Mouse (Mus musculus) monocyte, adult 2 months (primary cell): ENCODE results near the gene 9230104L09Rik.

Experiments
- DNase-seq, 2 experiments: peaks; one replicate each; pipeline ENCODE4 v3.0.0; 2022; ENCODE audit warnings: low spot score in 2 of 2, low read depth in 1 of 2

Gene 9230104L09Rik

DNA sequence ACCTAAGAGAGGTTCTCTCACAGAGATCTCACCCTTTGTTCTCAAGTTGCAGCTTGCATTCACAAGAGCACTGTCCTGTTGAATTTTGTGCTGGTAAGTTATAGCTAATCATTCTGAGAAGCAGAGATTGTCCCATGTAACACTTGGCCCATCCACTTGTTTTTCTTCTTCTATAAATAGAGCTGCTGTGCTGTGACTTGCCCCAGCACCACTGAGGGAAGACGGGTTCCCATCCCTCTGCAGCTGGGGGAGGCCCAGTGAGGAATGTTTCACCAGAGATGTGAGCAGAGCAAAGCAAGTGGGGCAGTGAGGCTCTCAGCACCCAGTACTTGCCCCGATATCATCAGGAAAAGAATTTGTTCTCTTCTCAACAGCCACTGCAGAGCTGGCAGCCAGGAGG, at the start of gene 9230104L09Rik:
TSS of gene 9230104L09Rik (minus strand) at position 73 of the 400 bp plus-strand sequence.
- no peak for DNase-seq

DNA sequence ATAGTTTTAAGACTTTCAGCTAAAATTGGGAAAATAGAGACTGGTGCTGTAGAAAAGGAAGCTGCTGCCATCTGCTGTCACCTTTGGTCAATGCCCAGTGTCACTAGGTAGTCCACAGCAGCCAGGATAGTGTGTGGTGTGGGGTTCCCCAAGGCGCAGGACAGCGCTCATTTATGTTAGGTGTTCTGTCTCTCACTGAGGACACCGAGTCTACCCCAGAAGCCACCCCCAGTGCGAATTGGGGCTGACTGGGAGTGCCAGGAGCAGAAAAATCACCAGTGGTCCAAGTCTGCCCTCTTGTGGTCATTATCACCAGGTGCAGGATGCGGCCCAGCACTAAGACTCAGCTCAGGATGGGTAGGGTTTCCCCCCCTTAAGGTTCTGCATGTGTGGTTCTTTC, 37.4 kb upstream of the 9230104L09Rik start:
- peak; percentile 13 to 40 for DNase-seq

DNA sequence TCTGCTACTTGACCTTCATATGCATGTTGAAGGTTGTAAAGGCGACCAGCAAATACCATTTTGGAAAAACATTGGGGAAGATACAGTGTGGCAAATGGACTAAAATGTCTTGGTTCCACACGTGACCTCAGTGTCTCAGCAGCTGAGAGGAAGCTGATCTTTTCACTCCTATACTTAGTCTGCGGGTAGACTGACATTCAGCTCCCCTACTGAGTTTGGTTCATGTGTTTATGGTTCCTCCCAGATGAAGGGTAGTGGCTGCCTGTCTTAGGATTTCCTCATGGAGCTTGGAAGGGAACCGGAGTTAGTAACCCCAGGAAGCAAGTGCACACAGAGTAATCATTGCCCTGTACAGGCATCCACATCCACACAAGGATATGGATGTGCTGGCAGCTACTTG, 35.5 kb upstream of the 9230104L09Rik start:
- no peak for DNase-seq

DNA sequence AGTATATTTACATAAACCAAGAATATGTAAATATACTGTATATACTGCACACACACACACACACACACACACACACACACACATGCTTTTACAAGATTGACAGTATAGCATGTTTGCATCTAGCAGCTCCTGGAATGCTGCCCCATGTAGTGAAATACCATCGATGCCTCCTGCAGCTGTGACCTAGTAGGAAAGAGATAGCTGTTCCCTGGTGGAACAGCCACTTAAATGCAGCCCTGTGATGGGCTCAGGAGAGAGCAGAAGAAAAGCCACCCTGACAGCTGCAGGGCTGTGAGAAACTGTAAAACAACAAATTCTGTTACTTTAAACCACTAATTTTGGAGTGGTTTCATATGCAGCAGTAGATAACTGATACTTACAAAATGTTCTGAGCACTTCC, 31.4 kb upstream of the 9230104L09Rik start:
- no peak for DNase-seq

DNA sequence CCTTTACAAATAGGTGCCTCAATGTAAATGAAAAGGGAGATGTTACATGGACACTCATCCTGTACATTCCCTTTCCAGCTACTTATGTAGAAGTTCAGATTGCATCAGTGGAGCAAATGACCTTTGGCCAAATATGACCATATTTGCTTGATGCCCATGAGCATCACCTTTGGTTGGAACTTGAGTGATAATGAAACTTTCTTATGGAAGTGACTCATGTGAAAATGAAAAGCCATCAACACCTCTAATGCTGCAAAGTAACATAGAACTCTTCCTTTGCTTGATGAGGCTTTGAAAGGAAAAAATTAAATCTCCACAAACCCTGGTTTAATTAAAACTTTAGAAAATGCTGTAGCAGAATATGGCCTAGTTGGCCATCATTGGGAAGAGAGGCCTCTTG, 28.3 kb upstream of the 9230104L09Rik start:
- DNase-seq: no peak

DNA sequence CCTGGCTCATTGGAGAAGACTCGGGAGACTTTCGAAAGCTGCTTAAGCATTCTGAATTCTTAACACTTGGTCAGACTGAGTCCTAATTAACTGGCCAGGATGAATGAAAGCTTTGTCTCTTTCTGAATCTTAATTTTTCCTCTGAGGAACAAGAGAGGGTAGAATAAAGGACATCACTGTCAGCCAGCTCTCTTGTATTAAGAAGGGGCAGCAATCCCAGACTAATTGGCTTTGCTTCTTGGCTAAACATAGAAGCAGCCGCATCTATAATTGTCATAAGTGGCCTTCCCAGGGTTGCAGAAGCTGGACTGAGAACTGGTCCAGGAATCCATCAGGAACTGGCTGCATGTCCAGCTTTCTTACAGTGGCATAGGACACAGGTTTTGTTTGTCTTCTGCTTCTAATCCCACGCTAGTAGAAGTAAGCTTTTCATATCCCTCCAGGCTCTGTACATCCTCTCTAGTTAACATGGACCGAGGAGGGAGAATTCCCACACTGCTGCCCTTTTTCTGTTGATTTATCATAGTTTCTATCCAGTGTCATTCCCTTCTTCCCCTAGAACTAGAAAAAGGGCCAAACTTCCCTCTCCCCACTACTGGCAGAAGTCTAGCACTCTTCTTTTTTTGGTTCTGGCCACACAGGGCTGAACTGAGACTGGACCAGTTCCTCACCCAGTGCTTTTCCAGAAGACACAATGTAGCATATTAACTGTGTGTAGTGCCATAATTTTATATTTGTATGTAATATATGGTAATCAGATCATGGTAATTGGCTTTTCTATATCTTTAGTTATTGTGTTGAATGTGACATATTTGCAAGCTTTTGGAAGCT, 25.4 kb upstream of the 9230104L09Rik start:
- DNase-seq: no peak

DNA sequence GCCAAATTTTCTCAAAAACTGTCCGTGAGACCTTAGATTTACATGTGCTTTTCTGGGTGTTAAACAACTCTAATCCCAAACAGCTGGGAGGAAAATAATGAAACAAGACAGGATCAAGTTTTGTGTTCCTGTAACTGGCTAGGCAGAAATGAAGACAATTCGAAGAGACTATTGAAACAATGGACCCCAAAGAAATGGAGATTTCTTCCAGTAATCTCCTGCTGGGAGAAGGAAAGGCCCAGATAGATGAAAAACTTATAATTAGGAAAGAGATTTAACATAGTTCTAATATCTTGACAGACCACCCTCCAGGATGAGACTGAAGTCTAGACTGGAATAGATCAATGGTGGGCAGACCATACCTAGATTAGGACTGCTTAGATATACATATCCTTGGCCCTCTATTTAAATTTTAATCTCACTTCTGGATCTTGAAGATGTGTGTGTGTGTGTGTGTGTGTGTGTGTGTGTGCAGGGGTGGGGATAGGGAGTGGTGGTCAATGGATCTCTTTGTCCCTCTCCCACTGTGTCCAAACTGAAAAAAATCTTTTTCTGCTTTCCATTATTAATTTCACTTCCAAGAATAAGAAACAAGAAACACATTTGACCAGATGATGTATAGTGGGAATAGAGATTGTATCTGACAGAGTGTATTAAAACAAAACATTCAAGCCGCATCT, 24.6 kb upstream of the 9230104L09Rik start:
- DNase-seq: no peak

DNA sequence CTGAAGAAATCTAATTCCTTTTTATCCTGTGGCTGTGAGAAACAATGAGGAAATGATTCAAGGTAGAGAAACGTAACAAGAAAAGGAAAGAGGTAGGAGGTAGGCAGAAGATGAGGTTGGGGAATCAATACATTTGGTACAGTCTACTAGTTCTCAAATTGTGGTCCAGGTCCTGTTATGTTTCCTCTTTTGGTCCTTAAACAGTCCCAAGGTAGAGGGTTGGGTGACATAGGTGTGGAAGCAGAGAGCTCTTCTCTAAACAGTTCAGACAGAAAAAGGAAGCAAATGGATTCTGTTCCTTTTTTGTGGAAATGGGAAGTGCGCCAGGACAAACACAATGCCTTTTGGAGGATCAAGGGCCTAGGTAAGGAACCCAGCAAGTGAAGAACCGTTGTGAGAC, 24.0 kb upstream of the 9230104L09Rik start:
- DNase-seq: no peak

DNA sequence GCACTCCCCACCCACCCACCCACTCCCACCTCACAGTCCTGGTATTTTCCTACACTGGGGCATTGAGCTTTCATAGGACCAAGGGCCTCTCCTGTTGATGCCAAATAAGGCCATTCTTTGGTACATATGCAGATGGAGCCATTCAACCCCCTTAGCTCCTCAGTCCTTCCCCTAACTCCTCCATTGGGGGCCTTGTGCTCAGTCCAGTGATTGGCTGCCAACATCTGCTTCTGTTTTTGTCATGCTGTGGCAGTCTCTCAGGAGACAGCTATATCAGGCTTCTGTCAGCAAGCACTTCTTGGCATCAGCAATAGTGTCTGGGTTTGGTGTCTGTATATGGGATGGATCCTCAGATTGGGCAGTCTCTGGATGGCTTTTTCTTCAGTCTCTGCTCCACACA, 19.9 kb upstream of the 9230104L09Rik start:
- DNase-seq: no peak

DNA sequence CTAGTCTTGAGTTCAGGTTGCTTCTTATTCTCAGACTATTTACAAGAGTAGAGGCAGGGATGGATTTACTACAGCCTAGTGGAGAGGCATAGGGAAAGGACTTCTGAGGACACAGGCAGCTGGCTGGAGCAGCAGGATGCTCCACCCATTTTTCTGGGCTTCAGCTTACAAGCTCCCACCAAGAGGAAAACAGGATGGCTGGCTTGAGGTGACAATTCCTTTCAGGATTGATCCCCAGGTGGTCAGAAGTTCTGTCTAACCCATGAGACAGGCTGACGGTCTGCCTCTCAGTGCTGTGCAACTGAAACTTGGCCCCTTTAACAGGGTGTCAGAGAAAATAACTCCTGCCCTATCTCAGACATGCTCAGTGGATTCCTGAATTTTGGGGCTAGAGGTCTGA, 14.4 kb upstream of the 9230104L09Rik start:
- no peak for DNase-seq

DNA sequence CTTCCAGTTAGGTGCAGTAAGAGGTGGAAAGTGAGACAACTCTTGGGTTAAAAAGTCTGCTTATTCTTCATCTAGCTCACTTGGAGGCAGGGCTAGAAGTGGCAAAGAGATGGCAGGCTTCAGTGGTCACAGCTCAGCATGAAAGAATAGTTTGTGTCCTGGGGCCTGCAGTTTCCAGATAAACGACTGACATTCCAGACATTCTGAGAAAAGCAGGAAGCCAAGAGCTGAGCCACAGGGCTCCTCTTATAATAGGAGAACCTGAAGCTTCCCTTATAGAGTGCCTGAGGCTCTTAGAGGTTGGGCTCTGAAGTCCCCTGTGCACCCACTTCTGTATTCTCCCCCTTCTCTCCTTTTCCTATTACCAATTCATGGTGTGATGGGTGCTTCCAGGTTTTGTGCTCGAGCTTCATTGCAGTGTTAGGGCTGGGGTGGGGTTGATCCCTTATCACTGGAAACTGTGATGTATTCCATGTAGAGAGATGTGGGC, 13.8 kb upstream of the 9230104L09Rik start:
- DNase-seq: no peak

DNA sequence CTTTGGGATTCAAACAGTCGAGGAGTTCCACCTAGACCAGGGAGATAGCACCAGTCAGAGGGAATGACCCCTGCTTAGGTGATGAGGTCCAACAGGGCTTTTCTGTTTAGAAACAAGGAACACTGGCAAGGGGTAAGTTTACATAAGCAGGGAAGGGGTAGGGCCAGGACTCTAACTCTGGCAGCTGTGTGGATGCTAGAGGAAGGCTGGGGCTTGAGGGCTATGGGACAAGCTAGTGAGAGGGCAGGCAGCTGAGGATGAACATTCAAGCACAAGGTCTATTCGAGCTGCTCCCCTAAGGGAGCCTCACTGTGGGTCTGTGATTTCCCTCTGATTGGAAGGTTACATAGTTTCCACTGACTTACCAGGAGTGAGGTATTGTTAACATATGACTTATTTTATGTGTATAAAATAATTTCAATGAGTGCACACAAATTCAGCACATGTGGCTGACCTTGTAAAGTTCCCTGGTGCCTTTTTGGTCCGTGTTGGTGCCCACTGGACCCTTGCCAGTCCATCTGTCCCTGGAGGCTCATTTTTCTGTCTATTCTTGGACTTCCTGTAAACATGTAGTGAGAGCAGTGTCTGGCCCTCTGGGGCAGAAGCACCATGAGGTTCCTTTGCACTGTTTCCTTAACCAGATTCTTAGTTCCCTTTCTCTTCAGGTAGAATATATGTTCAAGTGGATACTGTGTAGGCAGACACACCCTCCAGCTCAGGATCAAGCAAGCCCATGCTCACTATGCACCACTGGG, 12.4 kb upstream of the 9230104L09Rik start:
- DNase-seq: no peak

DNA sequence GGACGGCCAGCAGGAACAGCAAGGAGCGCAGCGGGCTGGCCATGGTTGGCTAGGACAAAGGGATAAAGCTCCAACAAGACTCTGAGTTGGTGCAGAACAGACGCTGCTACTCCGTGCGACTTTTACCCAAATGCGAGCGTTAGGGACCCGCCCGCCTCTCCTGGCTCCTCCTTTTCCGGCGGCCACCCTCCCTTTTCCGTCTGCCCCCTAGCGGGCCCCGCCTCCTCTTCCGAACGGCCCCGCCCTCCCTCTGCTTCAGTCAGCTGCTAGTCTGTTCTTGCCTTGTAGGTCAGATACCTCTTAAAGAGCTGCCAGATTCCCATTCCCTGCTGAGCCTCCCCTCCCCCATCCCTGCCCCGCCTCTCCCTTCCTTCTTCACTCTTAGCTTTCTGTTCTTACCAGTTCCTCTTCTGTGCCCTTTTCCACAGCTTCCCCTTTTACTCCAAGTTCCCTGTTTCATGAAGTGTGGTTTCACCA, 10.5 kb upstream of the 9230104L09Rik start, which contains the start of gene Cst3:
TSS of gene Cst3 (minus strand) at position 358 of the 477 bp plus-strand sequence.
- peak; percentile 91 to 94 for DNase-seq

DNA sequence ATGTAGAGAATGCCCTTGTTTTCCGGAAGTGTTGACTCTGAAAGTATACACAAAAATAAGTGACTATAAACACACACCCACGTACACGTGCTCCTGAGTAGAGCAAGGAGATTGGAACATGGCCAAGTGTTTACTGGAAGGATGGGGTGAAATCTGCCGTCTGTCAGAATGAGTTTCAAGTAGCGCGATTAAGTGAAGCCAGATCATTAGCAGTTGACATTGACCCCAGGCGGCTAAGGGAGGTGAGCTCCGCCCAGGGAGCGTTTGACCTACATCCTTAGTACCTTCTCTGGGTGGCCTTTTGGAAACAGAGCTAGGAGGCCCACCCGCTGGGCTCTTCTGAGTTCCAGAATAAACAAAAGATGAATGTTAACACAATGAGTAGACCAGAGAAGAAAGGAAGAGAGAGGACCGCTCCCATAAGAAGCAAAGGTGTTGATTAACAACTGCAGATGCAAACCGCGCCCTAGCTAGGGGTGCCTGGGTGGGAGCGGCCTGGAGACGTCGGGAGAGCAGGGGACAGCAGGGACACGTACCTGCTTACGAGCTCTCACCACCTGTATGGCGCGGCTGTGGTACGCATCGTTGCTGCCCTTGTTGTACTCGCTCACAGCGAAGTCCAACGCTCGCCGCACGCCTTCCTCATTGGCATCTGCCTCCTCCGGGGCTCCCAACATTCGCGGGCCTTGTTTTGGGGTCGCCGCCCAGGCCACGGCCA, 9.9 kb upstream of the 9230104L09Rik start:
- DNase-seq: no peak

DNA sequence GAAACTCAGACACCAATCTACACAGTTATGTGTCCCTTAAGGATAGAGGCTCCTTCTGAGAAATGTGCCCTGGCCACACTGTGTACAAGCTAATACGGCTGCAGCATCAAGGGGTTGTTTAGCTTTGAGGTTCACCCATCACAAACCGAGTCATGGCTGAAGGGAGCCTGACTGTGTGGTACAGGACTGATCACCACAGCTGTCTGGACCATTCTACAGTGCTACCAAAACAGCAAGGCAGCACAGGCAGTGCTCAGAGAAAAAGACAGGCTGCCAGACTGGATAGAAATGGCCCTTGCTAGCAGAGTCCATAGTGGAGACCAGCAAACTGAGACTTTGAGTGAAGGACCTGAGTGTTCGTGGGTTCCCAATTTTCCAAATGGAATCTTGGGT, 9.4 kb upstream of the 9230104L09Rik start:
- DNase-seq: no peak

DNA sequence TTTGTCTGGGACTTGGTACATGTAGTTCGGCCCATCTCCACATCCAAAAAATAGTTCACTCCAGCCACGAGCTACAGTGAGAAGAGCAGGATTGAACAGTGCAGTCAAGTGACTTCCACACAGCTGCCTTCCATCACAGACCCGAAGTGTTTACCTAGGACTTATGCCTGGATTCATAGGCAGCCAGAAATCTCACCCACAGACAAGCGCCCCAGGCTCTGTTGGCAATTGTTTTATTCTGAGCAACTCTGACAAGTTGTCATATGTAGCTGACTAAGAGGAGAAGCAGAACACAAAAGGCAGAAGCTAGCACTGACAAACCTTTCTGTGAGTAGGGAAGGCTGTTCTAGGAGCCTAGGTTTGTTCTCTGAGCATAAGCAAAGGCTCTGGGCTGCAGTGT, 8.0 kb upstream of the 9230104L09Rik start:
- no peak for DNase-seq

DNA sequence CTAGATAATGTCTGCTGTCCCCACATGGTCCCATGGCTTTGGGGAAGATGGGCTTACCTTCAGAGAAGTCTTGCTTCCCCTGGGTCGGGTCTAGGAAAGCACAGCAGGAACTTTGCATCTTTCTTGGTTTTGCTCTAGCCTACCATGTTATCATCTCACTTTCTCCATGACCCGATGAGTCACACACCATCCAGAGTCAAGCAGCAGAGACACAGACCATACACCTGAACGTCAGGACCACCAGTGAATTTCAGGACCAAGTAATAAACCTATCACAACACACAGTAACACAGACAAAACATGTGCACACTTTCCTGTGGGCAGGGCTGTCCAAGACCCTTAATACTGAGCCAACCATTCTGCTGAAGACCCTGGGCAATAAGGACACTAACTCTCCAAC, 5.7 kb upstream of the 9230104L09Rik start:
- DNase-seq: no peak

DNA sequence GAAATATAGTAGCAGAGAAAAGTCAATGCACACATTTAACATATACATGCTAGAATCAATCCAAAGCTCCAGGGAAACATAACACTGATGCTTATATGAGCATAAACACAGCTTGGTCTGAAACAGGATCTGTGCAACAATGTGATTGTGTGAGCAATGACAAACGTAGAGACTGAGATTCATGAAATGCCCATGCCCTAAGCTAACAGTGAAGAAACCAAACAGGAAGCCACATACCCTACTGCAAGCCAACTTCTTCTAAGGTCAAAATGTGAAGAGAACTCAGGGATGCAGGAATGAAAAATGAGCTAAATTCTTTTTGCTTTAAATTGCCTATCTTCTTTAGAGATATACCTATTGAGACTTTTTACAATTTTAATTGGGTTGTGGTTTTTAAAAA, 4.1 kb upstream of the 9230104L09Rik start:
- DNase-seq: no peak

DNA sequence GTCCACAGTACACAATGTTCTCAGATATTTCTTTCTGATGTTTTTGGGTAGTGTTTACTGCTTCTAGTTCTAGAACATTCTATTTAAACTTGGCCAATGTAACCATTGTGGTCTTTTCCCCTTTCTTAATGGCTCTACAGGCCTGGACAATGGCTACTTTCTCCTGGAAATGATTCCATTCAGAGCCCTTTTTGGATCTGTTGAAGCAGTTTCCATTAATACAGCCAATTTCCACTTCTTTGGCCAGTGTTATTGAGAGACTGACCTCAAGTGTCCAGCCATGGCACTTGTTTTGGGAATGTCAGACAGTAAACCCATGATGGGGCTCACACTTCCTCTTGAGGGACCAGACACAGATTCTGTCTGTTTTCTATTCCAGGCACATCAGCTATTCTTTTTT, 3.1 kb downstream of the 9230104L09Rik start:
- DNase-seq: no peak

DNA sequence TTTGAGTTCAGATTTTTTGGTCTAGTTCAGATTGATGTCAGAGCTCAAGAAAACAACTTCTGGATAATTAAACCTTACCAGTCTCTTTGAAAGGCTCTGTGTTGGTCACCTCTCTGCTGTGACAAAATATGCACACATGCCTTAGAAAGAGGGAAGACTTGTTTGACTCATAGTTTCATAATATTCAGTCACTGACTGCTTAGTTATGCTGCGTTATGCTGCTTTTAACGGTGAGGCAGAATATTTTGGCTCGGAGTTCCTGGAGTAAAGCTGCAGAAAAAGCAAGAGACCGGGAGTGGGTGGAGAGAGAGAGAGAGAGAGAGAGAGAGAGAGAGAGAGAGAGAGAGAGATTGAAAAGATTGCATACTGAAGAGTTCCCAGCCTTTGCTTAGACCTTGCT, 3.8 kb downstream of the 9230104L09Rik start:
- DNase-seq: no peak

DNA sequence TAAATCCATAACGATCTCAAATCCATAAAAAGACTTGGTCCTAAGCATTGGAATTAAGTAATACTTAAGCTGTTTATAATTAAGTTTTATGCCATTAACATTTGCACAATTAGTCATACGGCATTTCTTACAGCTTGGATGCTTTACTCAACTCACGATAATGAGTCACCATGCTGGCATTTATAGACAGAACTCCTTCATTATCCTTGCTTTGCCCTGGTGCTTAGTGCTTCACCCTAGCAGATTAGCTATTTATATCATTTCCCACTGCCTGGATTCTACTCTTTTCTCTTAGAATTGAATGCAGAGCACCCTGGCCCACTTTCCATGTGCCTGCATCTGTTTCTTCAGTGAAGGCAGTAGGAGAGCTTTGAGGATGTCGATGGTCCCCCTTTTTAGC, 7.3 kb downstream of the 9230104L09Rik start:
- DNase-seq: no peak
